Mouse (Mus musculus) ES-Bruce4 (cell line): Measurements from ENCODE around the gene Daglb. TPM values are rescaled to one million over a fixed set of nuclear protein-coding genes. Genes with fewer than 3 reads are reported as not detected.

Experiments
- H3K27ac ChIP-seq: 2 replicates; pipeline ENCODE4 v1.5.1; 2012; ENCODE audit warnings: low read length, inconsistent platforms; ENCODE audit not compliant: insufficient read depth
- H3K27me3 ChIP-seq: 2 replicates; pipeline ENCODE4 v1.6.1; 2012; ENCODE audit warnings: mild to moderate bottlenecking, low read length, inconsistent platforms; ENCODE audit not compliant: control insufficient read depth, poor library complexity, insufficient read depth, severe bottlenecking
- H3K36me3 ChIP-seq: 2 replicates; pipeline ENCODE4 v1.6.1; 2012; ENCODE audit warnings: inconsistent platforms, mild to moderate bottlenecking, low read length, moderate library complexity; ENCODE audit not compliant: control insufficient read depth, poor library complexity, insufficient read depth, severe bottlenecking
- H3K4me1 ChIP-seq: one replicate; pipeline ENCODE4 v1.8.1; 2011; ENCODE audit warnings: low read length; ENCODE audit not compliant: control insufficient read depth, insufficient read depth
- H3K4me3 ChIP-seq: 2 replicates; pipeline ENCODE4 v1.5.1; 2011; ENCODE audit warnings: low read depth, mild to moderate bottlenecking, low read length
- H3K9ac ChIP-seq: 2 replicates; pipeline ENCODE4 v1.6.1; 2012; ENCODE audit warnings: low read depth, mild to moderate bottlenecking, inconsistent platforms; ENCODE audit not compliant: poor library complexity, severe bottlenecking
- H3K9me3 ChIP-seq: replicated peaks from 2 replicates; pipeline ENCODE4 v1.6.1; 2012; ENCODE audit warnings: mild to moderate bottlenecking, low read length, inconsistent platforms; ENCODE audit not compliant: control insufficient read depth, poor library complexity, insufficient read depth, severe bottlenecking
- CTCF ChIP-seq: IDR thresholded peaks from one replicate; pipeline ENCODE4 v1.8.1; 2011; ENCODE audit warnings: low read depth, low read length
- EP300 ChIP-seq: IDR thresholded peaks from 2 replicates; pipeline ENCODE4 v1.6.1; 2011; ENCODE audit warnings: low read depth, low read length; ENCODE audit not compliant: insufficient read depth
- POLR2A ChIP-seq: IDR thresholded peaks from one replicate; pipeline ENCODE4 v1.8.1; 2011; ENCODE audit warnings: low read length; ENCODE audit not compliant: insufficient read depth
- polyA plus RNA-seq: library from polyadenylated mRNA; stranded (reverse); fragments of >200 nt; gene quantifications from 2 replicates; pipeline ENCODE4 v1.2.4, GENCODE M21; 2011; ENCODE audit warnings: low read depth; ENCODE audit not compliant: missing spikeins, insufficient read depth, insufficient read length

Gene Daglb
- 3.1 and 3.5 TPM in 2 replicates for polyA plus RNA-seq

- no peak within 1 kb of the TSS for H3K27ac ChIP-seq
Measured at GRCm38 (mm10) chr5:143464100-143464756, at the start of gene Daglb. Gene Daglb, plus strand, starts transcription at chr5:143464584.

DNA sequence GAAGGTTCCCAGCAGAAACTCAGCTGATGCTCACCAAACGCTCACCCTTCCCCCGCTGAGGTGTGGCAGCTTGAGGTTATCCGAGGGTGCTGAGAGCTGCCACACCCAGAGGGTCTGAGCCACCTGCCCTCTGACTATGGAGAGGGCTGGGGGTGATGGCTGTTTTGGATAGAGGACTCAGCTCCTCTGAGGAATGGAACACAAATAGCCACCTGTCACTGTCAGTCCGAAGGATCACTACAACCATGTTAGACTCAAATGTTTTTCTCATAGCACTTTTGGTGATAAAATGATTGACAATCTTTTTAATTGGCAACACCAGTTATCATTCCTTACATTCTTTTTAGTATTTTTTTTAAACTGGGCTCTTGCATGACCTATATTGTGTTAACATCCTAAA, 42.9 kb upstream of the Daglb start:
- Histone ChIP-seq H3K36me3 (peaks cover 24% of the 10 kb centered on the region), H3K27ac (no peak overlapping the region), H3K27me3 (no peaks in the 10 kb centered on the region), H3K4me1 (no peaks in the 10 kb centered on the region), H3K9me3 (peaks cover 8% of the 10 kb centered on the region), H3K4me3 (no peak overlapping the region), H3K9ac (no peak overlapping the region)
- no peak for TF ChIP-seq POLR2A
- TF ChIP-seq EP300, result no peak
- TF ChIP-seq CTCF, result no peak

More at GRCm38 (mm10) chr5:143464100-143464756, at the start of gene Daglb:
- H3K27me3 ChIP-seq, result no peaks in the 10 kb centered on the region
- peaks cover 6% of the 10 kb centered on the region for H3K9me3 ChIP-seq
- H3K9ac ChIP-seq, result peak within 1 kb of the TSS; percentile 47
- peak within 1 kb of the TSS; percentile 73 for H3K4me3 ChIP-seq
- TF ChIP-seq POLR2A (peak; percentile 39), CTCF (no peak), EP300 (0 out of 2 replicates have a peak, but pooled peaks have one; percentile 15)
- no peaks in the 10 kb centered on the region for H3K36me3 ChIP-seq
- H3K4me1 ChIP-seq, result no peaks in the 10 kb centered on the region

- Histone ChIP-seq H3K9ac (no peak overlapping the region), H3K36me3 (peaks cover 22% of the 10 kb centered on the region), H3K9me3 (peaks cover 3% of the 10 kb centered on the region; the same call in 1 of the 2 replicates), H3K27me3 (no peaks in the 10 kb centered on the region), H3K4me1 (no peaks in the 10 kb centered on the region), H3K4me3 (no peak overlapping the region), H3K27ac (no peak overlapping the region)
- TF ChIP-seq CTCF (no peak), POLR2A (no peak), EP300 (no peak)
Measured at GRCm38 (mm10) chr5:143422990-143423389, 41.4 kb upstream of the Daglb start.

GRCm38 (mm10) chr5:143423899-143424519, 40.4 kb upstream of the Daglb start:
- Histone ChIP-seq H3K9ac (no peak overlapping the region), H3K4me3 (no peak overlapping the region), H3K4me1 (no peaks in the 10 kb centered on the region), H3K36me3 (peaks cover 15% of the 10 kb centered on the region), H3K9me3 (peaks cover 3% of the 10 kb centered on the region; the same call in 1 of the 2 replicates), H3K27me3 (no peaks in the 10 kb centered on the region), H3K27ac (no peak overlapping the region)
- no peak for TF ChIP-seq POLR2A
- peak; percentile 64 for TF ChIP-seq CTCF
- TF ChIP-seq EP300, result no peak

- no peaks in the 10 kb centered on the region for H3K4me1 ChIP-seq
- H3K27ac ChIP-seq, result no peak overlapping the region
- H3K36me3 ChIP-seq, result no peaks in the 10 kb centered on the region
- no peak overlapping the region for H3K9ac ChIP-seq
- no peak overlapping the region for H3K4me3 ChIP-seq
- no peak for TF ChIP-seq POLR2A
- peak; percentile 93 for TF ChIP-seq CTCF
- TF ChIP-seq EP300, result 0 out of 2 replicates have a peak, but pooled peaks have one; percentile 52
- H3K9me3 ChIP-seq, result no peaks in the 10 kb centered on the region; the same call in 1 of the 2 replicates
- no peaks in the 10 kb centered on the region for H3K27me3 ChIP-seq
Measured at GRCm38 (mm10) chr5:143434421-143434820, 30.0 kb upstream of the Daglb start.

DNA sequence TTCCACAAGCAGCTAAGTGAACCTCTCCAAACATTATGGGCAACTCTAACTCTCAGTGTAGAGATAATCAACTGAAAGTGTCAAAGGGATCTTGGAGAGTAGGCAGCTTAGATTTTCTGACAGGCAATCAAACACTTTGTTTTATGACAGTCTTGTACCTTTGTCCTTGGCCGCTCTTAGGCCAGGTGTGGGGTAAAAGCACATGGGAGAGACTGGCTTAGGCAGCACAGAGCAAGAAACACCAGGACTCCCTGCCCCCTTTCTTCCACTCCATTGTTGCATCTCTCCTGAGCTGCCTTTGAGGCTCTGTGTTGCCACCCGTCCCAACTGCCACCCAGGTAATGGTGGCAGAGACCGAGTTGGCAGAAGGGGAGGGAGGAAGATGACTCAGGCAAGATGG, 23.1 kb upstream of the Daglb start:
- no peaks in the 10 kb centered on the region for H3K36me3 ChIP-seq
- no peaks in the 10 kb centered on the region for H3K9me3 ChIP-seq
- H3K9ac ChIP-seq, result no peak overlapping the region
- no peak for TF ChIP-seq POLR2A
- H3K27ac ChIP-seq, result no peak overlapping the region
- H3K4me3 ChIP-seq, result no peak overlapping the region
- H3K4me1 ChIP-seq, result no peaks in the 10 kb centered on the region
- no peaks in the 10 kb centered on the region for H3K27me3 ChIP-seq
